Mouse (Mus musculus) heart, embryonic 10.5 days (tissue): ENCODE measurements at regions not wholly inside any gene's neighbourhood (a gene's known extent, or its start where the extent isn't known, plus 50 kb on each side); places are given as distances from the start of the nearest gene placed in this dataset.

Experiments
- DNase-seq: peaks from one replicate; pipeline ENCODE4 v3.0.0-alpha.2; 2017; ENCODE audit warnings: low spot score
- H3K27ac ChIP-seq: fragments of 300-500 bp; sonication (generic); 2 replicates; pipeline ENCODE4 v1.5.1; 2016; ENCODE audit warnings: mild to moderate bottlenecking
- H3K27me3 ChIP-seq: fragments of 300-500 bp; sonication (generic); 2 replicates; pipeline ENCODE4 v1.6.1; 2016; ENCODE audit warnings: mild to moderate bottlenecking; ENCODE audit not compliant: poor library complexity, insufficient read depth, severe bottlenecking
- H3K36me3 ChIP-seq: fragments of 300-500 bp; sonication (generic); 2 replicates; pipeline ENCODE4 v1.6.1; 2016; ENCODE audit warnings: mild to moderate bottlenecking, moderate library complexity
- H3K4me1 ChIP-seq: fragments of 300-500 bp; sonication (generic); 2 replicates; pipeline ENCODE4 v1.6.1; 2016; ENCODE audit warnings: mild to moderate bottlenecking
- H3K4me3 ChIP-seq: fragments of 300-500 bp; sonication (generic); 2 replicates; pipeline ENCODE4 v1.5.1; 2016; ENCODE audit warnings: mild to moderate bottlenecking, moderate library complexity
- H3K9me3 ChIP-seq: fragments of 300-500 bp; sonication (generic); 2 replicates; pipeline ENCODE4 v1.6.1; 2016; ENCODE audit warnings: mild to moderate bottlenecking, moderate library complexity
- WGBS: fragments of 180-500 bp; shearing (Covaris S2); methylation state at CpG from one replicate; pipeline ENCODE4 v1.1.7; 2016; 5-methylcytosine and 5-hydroxymethylcytosine counted together

- no peaks in the 10 kb centered on the region for H3K36me3 ChIP-seq
- WGBS, result 69% methylated on average over 5 of the region's 5 CpGs
- no peak for DNase-seq
Observed at GRCm38 (mm10) chr15:68477745-68478144, 1977.0 kb upstream of the Lrrc6 start.

GRCm38 (mm10) chr15:68471928-68472327 is 1971.2 kb upstream of the Lrrc6 start:
- Histone ChIP-seq H3K4me1 (no peaks in the 10 kb centered on the region), H3K9me3 (no peaks in the 10 kb centered on the region), H3K27me3 (no peaks in the 10 kb centered on the region), H3K36me3 (no peaks in the 10 kb centered on the region), H3K27ac (no peak overlapping the region), H3K4me3 (no peak overlapping the region)
- WGBS, result 79% methylated on average over 4 of the region's 4 CpGs
- no peak for DNase-seq

More at GRCm38 (mm10) chr15:68477745-68478144, 1977.0 kb upstream of the Lrrc6 start:
- Histone ChIP-seq H3K4me3 (no peak overlapping the region), H3K9me3 (no peaks in the 10 kb centered on the region), H3K27ac (no peak overlapping the region), H3K4me1 (no peaks in the 10 kb centered on the region), H3K27me3 (no peaks in the 10 kb centered on the region)

GRCm38 (mm10) chr15:68462851-68463250 is 1962.1 kb upstream of the Lrrc6 start:
- no peak for DNase-seq
- 53% methylated on average over 3 of the region's 3 CpGs for WGBS

GRCm38 (mm10) chr15:68457239-68457638 is 1956.5 kb upstream of the Lrrc6 start:
- no peak for DNase-seq

More at GRCm38 (mm10) chr15:68462851-68463250, 1962.1 kb upstream of the Lrrc6 start:
- no peak overlapping the region for H3K4me3 ChIP-seq
- H3K27ac ChIP-seq, result no peak overlapping the region
- H3K27me3 ChIP-seq, result no peaks in the 10 kb centered on the region
- H3K4me1 ChIP-seq, result no peaks in the 10 kb centered on the region
- H3K9me3 ChIP-seq, result no peaks in the 10 kb centered on the region
- no peaks in the 10 kb centered on the region for H3K36me3 ChIP-seq

GRCm38 (mm10) chr15:68451971-68452370 is 1951.3 kb upstream of the Lrrc6 start:
- 48% methylated on average over 2 of the region's 2 CpGs for WGBS
- no peak for DNase-seq

More at GRCm38 (mm10) chr15:68457239-68457638, 1956.5 kb upstream of the Lrrc6 start:
- WGBS, result 59% methylated on average over 2 of the region's 2 CpGs
- H3K4me1 ChIP-seq, result no peaks in the 10 kb centered on the region
- H3K36me3 ChIP-seq, result no peaks in the 10 kb centered on the region
- no peak overlapping the region for H3K27ac ChIP-seq
- no peaks in the 10 kb centered on the region for H3K9me3 ChIP-seq
- no peaks in the 10 kb centered on the region for H3K27me3 ChIP-seq
- H3K4me3 ChIP-seq, result no peak overlapping the region

GRCm38 (mm10) chr15:68445341-68445740 is 1944.6 kb upstream of the Lrrc6 start:
- Histone ChIP-seq H3K9me3 (no peaks in the 10 kb centered on the region), H3K4me3 (no peak overlapping the region), H3K27ac (no peak overlapping the region), H3K27me3 (no peaks in the 10 kb centered on the region), H3K4me1 (no peaks in the 10 kb centered on the region), H3K36me3 (no peaks in the 10 kb centered on the region)
- 81% methylated on average over 7 of the region's 7 CpGs for WGBS
- no peak for DNase-seq

More at GRCm38 (mm10) chr15:68451971-68452370, 1951.3 kb upstream of the Lrrc6 start:
- H3K36me3 ChIP-seq, result no peaks in the 10 kb centered on the region
- H3K27ac ChIP-seq, result no peak overlapping the region
- no peak overlapping the region for H3K4me3 ChIP-seq
- no peaks in the 10 kb centered on the region for H3K27me3 ChIP-seq
- H3K9me3 ChIP-seq, result no peaks in the 10 kb centered on the region
- no peaks in the 10 kb centered on the region for H3K4me1 ChIP-seq

- WGBS, result 66% methylated on average over 9 of the region's 9 CpGs
- H3K9me3 ChIP-seq, result no peaks in the 10 kb centered on the region
- H3K4me3 ChIP-seq, result no peak overlapping the region
- no peaks in the 10 kb centered on the region for H3K4me1 ChIP-seq
- H3K27ac ChIP-seq, result no peak overlapping the region
- DNase-seq, result no peak
- H3K36me3 ChIP-seq, result no peaks in the 10 kb centered on the region
- no peaks in the 10 kb centered on the region for H3K27me3 ChIP-seq
Observed at GRCm38 (mm10) chr15:68440636-68441035, 1939.9 kb upstream of the Lrrc6 start.

GRCm38 (mm10) chr15:68435961-68436360 is 1935.3 kb upstream of the Lrrc6 start:
- H3K27me3 ChIP-seq, result no peaks in the 10 kb centered on the region
- no peak overlapping the region for H3K4me3 ChIP-seq
- no peaks in the 10 kb centered on the region for H3K9me3 ChIP-seq
- no peaks in the 10 kb centered on the region for H3K4me1 ChIP-seq
- no peak overlapping the region for H3K27ac ChIP-seq
- no peak for DNase-seq
- WGBS, result 40% methylated on average over 3 of the region's 3 CpGs
- no peaks in the 10 kb centered on the region for H3K36me3 ChIP-seq

- Histone ChIP-seq H3K27ac (no peak overlapping the region), H3K36me3 (no peaks in the 10 kb centered on the region), H3K4me3 (no peak overlapping the region), H3K27me3 (no peaks in the 10 kb centered on the region), H3K4me1 (no peaks in the 10 kb centered on the region), H3K9me3 (no peaks in the 10 kb centered on the region)
- no peak for DNase-seq
- 69% methylated on average over 2 of the region's 2 CpGs for WGBS
Observed at GRCm38 (mm10) chr15:68431251-68431650, 1930.5 kb upstream of the Lrrc6 start.

- Histone ChIP-seq H3K9me3 (no peaks in the 10 kb centered on the region), H3K27me3 (no peaks in the 10 kb centered on the region), H3K27ac (no peak overlapping the region), H3K4me1 (no peaks in the 10 kb centered on the region), H3K36me3 (no peaks in the 10 kb centered on the region), H3K4me3 (no peak overlapping the region)
- no peak for DNase-seq
- 59% methylated on average over 4 of the region's 4 CpGs for WGBS
Observed at GRCm38 (mm10) chr15:68430486-68430885, 1929.8 kb upstream of the Lrrc6 start.

- H3K4me3 ChIP-seq, result no peak overlapping the region
- no peaks in the 10 kb centered on the region for H3K36me3 ChIP-seq
- WGBS, result 23% methylated on average over 6 of the region's 6 CpGs
- H3K27me3 ChIP-seq, result no peaks in the 10 kb centered on the region
- no peak overlapping the region for H3K27ac ChIP-seq
- no peaks in the 10 kb centered on the region for H3K4me1 ChIP-seq
- no peak for DNase-seq
- no peaks in the 10 kb centered on the region for H3K9me3 ChIP-seq
Observed at GRCm38 (mm10) chr15:68428444-68429228, 1927.9 kb upstream of the Lrrc6 start.

GRCm38 (mm10) chr15:68417142-68417541 is 1916.4 kb upstream of the Lrrc6 start:
- Histone ChIP-seq H3K27me3 (0 out of 2 replicates have a peak, but pooled peaks cover 8% of the 10 kb centered on the region), H3K4me3 (no peak overlapping the region), H3K36me3 (no peaks in the 10 kb centered on the region), H3K4me1 (peaks cover 19% of the 10 kb centered on the region; the same call in 1 of the 2 replicates), H3K27ac (no peak overlapping the region), H3K9me3 (no peaks in the 10 kb centered on the region)
- WGBS, result 36% methylated on average over 1 of the region's 1 CpGs
- DNase-seq, result no peak

GRCm38 (mm10) chr15:68415401-68415925 is 1914.8 kb upstream of the Lrrc6 start:
- Histone ChIP-seq H3K27ac (no peak overlapping the region), H3K9me3 (no peaks in the 10 kb centered on the region), H3K36me3 (no peaks in the 10 kb centered on the region), H3K4me3 (no peak overlapping the region), H3K27me3 (0 out of 2 replicates have a peak, but pooled peaks cover 8% of the 10 kb centered on the region), H3K4me1 (peaks cover 21% of the 10 kb centered on the region; the same call in 1 of the 2 replicates)
- DNase-seq, result no peak
- 26% methylated on average over 3 of the region's 3 CpGs for WGBS
